Mouse (Mus musculus) heart, embryonic 15.5 days (tissue): ENCODE results near the gene Map1a. TPM values are rescaled to one million over a fixed set of nuclear protein-coding genes. Genes with fewer than 3 reads are reported as not detected.

Experiments used
- ATAC-seq: fragments of 200-750 bp; cut with Nextera tagmentation; replicated peaks from 2 replicates; pipeline ENCODE4 v1.8.0; 2017; ENCODE audit warnings: low read depth, moderate TSS enrichment; ENCODE audit not compliant: insufficient number of reproducible peaks, insufficient read depth, low FRiP score
- H3K27ac ChIP-seq: fragments of 300-500 bp; sonication (generic); 2 replicates; pipeline ENCODE4 v1.5.1; 2015; ENCODE audit warnings: mild to moderate bottlenecking, inconsistent platforms
- H3K27me3 ChIP-seq: fragments of 300-500 bp; sonication (generic); 2 replicates; pipeline ENCODE4 v1.6.1; 2015; ENCODE audit warnings: inconsistent platforms
- H3K36me3 ChIP-seq: fragments of 300-500 bp; sonication (generic); 2 replicates; pipeline ENCODE4 v1.6.1; 2015; ENCODE audit warnings: mild to moderate bottlenecking, inconsistent platforms
- H3K4me1 ChIP-seq: fragments of 300-500 bp; sonication (generic); replicated peaks from 2 replicates; pipeline ENCODE4 v1.6.1; 2015; ENCODE audit warnings: inconsistent platforms
- H3K4me2 ChIP-seq: fragments of 300-500 bp; sonication (generic); 2 replicates; pipeline ENCODE4 v1.6.1; 2015; ENCODE audit warnings: inconsistent platforms, mild to moderate bottlenecking, moderate library complexity
- H3K4me3 ChIP-seq: fragments of 300-500 bp; sonication (generic); 2 replicates; pipeline ENCODE4 v1.5.1; 2015; ENCODE audit warnings: mild to moderate bottlenecking, inconsistent platforms
- H3K9ac ChIP-seq: fragments of 300-500 bp; sonication (generic); 2 replicates; pipeline ENCODE4 v1.6.1; 2015; ENCODE audit warnings: mild to moderate bottlenecking, inconsistent platforms
- H3K9me3 ChIP-seq: fragments of 300-500 bp; sonication (generic); replicated peaks from 2 replicates; pipeline ENCODE4 v1.6.1; 2016; ENCODE audit warnings: inconsistent platforms
- WGBS: fragments of 180-500 bp; shearing (Covaris S2); methylation state at CpG from one replicate; pipeline ENCODE4 v1.1.7; 2015; ENCODE audit warnings: mixed read lengths; 5-methylcytosine and 5-hydroxymethylcytosine counted together
- polyA plus RNA-seq: library from polyadenylated mRNA; unstranded; fragments of >200 nt; fragmentation: Nextera tagmentation; extraction: Ambion mirVana; gene quantifications from 2 replicates; pipeline ENCODE4 v1.2.1, GENCODE M21; 2015

The Map1a gene
- polyA plus RNA-seq, 1 experiment from 2014 or later, result 3.5 TPM

DNA sequence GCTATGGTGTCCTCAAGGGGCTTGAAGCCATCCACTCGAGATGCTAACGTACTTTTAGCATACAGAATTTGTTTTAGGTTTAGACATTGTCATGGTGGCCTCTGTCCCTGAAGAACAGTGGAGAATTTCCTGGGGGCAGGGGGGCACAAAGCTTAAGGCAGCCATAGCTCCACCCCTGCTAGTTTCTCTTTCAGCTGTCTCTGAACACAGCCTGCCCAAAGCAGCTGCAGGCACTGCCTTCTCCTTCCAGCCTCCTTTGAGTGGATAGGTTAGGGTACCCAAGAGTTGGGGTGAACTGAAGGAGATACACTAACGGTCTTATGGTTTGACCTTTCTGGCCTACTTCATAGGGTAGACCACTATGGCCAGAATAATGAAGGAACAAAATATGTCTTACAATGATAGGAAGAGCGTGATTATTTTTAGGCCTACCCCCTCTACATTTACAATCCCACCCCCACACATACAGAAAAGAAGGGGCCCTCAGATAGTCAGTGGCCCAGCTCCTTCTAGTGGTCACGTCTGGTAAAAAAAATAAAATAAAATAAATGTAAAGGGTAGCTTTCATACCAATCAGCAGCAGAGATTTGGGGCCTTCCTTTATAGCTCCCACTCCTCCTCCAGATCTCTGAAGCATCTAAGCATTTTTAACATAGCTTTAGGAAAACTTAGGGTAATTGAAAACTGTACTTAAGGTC, 3.1 kb downstream of the Map1a start:
- ATAC-seq, result no peak
- H3K9me3 ChIP-seq, result no peaks in the 10 kb centered on the region
- H3K27ac ChIP-seq, result no peak overlapping the region
- no peak overlapping the region for H3K9ac ChIP-seq
- H3K36me3 ChIP-seq, result no peaks in the 10 kb centered on the region
- H3K4me3 ChIP-seq, result no peak overlapping the region
- no peak overlapping the region for H3K4me2 ChIP-seq
- H3K27me3 ChIP-seq, result peaks cover 34% of the 10 kb centered on the region
- 73% methylated on average over 5 of the region's 5 CpGs for WGBS
- H3K4me1 ChIP-seq, result peaks cover 50% of the 10 kb centered on the region

GRCm38 (mm10) chr2:121294182-121294581, 4.8 kb downstream of the Map1a start:
- Histone ChIP-seq H3K4me2 (peak overlapping the region; percentile 76), H3K4me3 (peak overlapping the region; percentile 60), H3K27ac (peak overlapping the region; percentile 86), H3K9ac (peak overlapping the region; percentile 69), H3K9me3 (no peaks in the 10 kb centered on the region), H3K4me1 (peaks cover 50% of the 10 kb centered on the region), H3K36me3 (no peaks in the 10 kb centered on the region), H3K27me3 (peaks cover 41% of the 10 kb centered on the region)
- ATAC-seq, result peak; percentile 66
- 13% methylated on average over 4 of the region's 4 CpGs for WGBS

DNA sequence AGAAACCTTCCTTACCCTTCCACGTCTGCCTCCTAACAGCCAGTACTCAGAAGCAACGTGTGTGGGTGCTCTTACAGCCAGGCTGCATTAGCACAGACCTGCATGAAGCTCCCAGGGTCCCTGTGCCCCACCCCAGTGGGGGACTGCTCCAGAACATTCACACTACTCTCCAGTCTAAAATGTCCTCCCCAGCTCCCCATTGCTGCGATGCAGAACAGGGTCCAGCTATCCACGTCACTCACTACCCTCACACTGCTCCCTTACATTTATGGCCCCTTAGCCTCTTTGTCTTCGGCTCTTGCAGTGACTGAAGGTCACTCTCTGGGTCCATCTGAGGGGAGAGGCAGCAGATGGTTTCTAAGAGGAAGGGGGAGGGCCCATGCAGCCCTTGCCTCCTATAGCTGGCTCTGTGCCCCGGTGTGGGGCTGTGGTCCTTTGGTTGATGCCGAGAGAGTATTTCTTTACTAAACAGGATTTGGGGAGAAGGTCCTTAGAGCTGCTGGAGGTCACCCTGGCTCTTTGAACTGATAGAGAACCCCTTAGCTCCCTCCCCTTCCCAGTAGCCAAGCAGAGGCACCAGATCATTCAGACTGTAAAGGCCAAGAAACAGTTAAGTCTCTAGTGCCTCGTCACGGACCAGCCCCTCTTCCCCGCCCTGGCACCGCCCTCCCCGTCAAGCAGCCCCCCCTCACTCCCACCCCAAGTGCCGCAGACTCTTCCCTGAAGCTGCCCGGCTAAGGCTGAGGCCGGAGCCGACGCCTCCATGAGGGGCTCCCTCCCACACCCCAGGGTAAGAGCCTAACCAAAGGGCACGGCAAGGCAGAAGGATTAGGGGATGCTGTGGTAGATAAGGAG, 5.6 kb downstream of the Map1a start:
- Histone ChIP-seq H3K9me3 (no peaks in the 10 kb centered on the region), H3K27me3 (peaks cover 45% of the 10 kb centered on the region), H3K4me3 (peak overlapping the region; percentile 60), H3K9ac (peak overlapping the region; percentile 69), H3K27ac (peak overlapping the region; percentile 86), H3K36me3 (no peaks in the 10 kb centered on the region; the same call in 1 of the 2 replicates), H3K4me1 (peaks cover 46% of the 10 kb centered on the region), H3K4me2 (peak overlapping the region; percentile 76)
- ATAC-seq, result peak; percentile 61
- 4% methylated on average over 18 of the region's 18 CpGs for WGBS

DNA sequence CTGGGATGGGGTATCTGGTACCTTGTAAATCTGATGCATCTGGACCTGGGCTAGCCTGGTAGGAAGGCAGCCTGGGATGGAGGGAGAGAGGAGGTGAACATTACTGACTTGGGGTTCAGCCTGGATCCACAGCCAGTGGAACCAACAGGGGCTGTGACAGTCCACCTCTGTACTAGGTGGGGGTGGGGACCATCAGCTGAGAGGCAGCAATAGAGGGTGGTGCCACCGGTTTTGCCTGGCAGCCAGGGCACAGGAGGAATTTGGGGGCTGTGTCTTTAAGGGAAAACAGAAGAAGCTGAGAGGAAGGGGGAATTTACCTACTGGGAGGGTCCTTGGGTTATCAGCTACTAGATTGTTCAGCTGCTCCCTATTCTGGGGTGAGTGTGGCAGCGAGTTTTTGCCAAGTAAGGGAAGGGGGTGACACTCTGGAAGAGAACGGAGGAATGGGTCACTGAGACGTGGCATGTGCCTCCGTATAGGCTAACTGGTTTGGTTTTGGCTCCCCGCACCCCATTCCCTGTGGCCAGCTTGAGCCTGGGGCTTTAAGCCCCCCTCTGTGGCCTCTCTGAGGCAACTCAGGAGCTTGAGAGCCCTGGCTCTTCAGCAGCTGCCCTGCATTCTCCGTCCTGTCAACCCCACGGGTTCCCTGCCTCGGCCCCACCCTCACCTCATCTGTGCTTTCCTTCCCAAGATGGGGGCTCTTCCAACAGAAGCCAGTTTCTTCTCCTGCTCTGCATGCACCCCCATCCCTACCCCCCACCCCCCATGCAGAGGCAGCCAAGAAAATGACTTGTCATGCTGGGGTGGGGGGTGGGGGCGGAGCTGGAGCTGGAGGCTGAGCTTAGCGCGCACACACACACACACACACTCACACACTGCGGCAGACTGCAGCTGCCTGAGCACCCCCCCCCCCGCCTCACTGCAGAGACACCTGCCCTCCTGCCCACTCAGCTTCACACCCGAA, 6.5 kb downstream of the Map1a start:
- Histone ChIP-seq H3K4me3 (peak overlapping the region; percentile 60), H3K9ac (peak overlapping the region; percentile 69), H3K9me3 (no peaks in the 10 kb centered on the region), H3K27ac (peak overlapping the region; percentile 86), H3K4me1 (peaks cover 44% of the 10 kb centered on the region), H3K4me2 (peak overlapping the region; percentile 76), H3K27me3 (peaks cover 42% of the 10 kb centered on the region), H3K36me3 (peaks cover 5% of the 10 kb centered on the region; the same call in 1 of the 2 replicates)
- WGBS, result under 1% methylated on average over 14 of the region's 15 CpGs
- ATAC-seq, result peak; percentile 19; the same call in 1 of the 2 replicates

GRCm38 (mm10) chr2:121296754-121297231, 7.4 kb downstream of the Map1a start:
- no peak for ATAC-seq
- Histone ChIP-seq H3K27ac (no peak overlapping the region), H3K4me1 (peaks cover 44% of the 10 kb centered on the region), H3K36me3 (peaks cover 5% of the 10 kb centered on the region; the same call in 1 of the 2 replicates), H3K27me3 (peaks cover 33% of the 10 kb centered on the region), H3K9ac (peak overlapping the region; percentile 69; the same call in 1 of the 2 replicates), H3K4me2 (peak overlapping the region; percentile 76), H3K4me3 (peak overlapping the region; percentile 60), H3K9me3 (no peaks in the 10 kb centered on the region)
- 26% methylated on average over 6 of the region's 6 CpGs for WGBS

DNA sequence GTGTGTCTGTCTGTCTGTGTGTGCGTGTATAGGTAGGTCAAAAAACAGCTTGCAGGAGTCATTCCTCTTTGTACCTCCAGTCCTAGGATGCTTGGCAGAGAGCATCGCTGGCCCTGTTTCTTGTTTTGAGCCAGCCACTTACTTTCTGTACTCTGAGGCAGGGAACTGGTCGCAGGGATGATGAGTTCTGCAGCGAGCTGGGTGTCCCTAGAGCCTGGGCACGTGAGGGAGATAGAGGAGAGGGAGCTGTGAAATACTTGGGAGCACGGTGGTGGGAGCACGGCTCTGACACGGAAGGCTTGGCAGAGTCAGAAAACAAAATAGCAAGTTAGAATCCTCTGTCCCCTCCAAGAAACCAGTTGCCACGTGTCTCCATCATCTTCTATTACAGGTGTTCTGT, 8.3 kb downstream of the Map1a start:
- H3K4me1 ChIP-seq, result peaks cover 44% of the 10 kb centered on the region
- no peak overlapping the region for H3K27ac ChIP-seq
- peaks cover 7% of the 10 kb centered on the region; the same call in 1 of the 2 replicates for H3K36me3 ChIP-seq
- H3K4me3 ChIP-seq, result no peak overlapping the region
- H3K4me2 ChIP-seq, result peak overlapping the region; percentile 24; the same call in 1 of the 2 replicates
- peaks cover 29% of the 10 kb centered on the region for H3K27me3 ChIP-seq
- ATAC-seq, result no peak
- no peaks in the 10 kb centered on the region for H3K9me3 ChIP-seq
- 13% methylated on average over 9 of the region's 9 CpGs for WGBS
- no peak overlapping the region for H3K9ac ChIP-seq

DNA sequence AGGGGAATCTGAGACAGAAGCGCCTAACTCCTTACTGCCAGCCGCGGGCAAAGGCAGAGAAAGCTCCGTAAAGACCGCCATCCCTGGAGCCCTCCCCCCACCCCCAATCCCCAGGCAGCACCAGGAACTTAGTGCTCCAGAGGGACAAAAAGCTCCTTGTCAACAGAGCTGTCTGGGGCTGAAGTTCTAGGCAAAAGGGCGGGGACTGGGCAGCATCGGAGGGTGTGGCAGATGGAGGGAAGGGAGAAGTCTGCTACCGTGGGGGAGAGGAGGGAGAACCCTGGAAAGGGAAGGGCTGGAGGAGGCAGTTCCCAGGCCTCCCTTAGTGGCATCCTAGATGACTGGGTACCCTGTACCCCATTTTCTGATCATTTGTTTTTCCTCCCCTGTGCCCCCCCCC, 8.7 kb downstream of the Map1a start:
- H3K27ac ChIP-seq, result no peak overlapping the region
- H3K9ac ChIP-seq, result no peak overlapping the region
- peaks cover 7% of the 10 kb centered on the region; the same call in 1 of the 2 replicates for H3K36me3 ChIP-seq
- no peaks in the 10 kb centered on the region for H3K9me3 ChIP-seq
- peaks cover 29% of the 10 kb centered on the region for H3K27me3 ChIP-seq
- no peak for ATAC-seq
- 14% methylated on average over 8 of the region's 8 CpGs for WGBS
- H3K4me3 ChIP-seq, result no peak overlapping the region
- H3K4me2 ChIP-seq, result peak overlapping the region; percentile 24; the same call in 1 of the 2 replicates
- peaks cover 44% of the 10 kb centered on the region for H3K4me1 ChIP-seq

- Histone ChIP-seq H3K9ac (no peak overlapping the region), H3K9me3 (no peaks in the 10 kb centered on the region), H3K4me1 (peaks cover 33% of the 10 kb centered on the region), H3K4me2 (no peak overlapping the region), H3K27me3 (peaks cover 32% of the 10 kb centered on the region), H3K27ac (no peak overlapping the region), H3K36me3 (peaks cover 7% of the 10 kb centered on the region; the same call in 1 of the 2 replicates), H3K4me3 (no peak overlapping the region)
- no peak for ATAC-seq
- WGBS, result 76% methylated on average over 17 of the region's 17 CpGs
Observed at GRCm38 (mm10) chr2:121299471-121299870, 10.1 kb downstream of the Map1a start.

- Histone ChIP-seq H3K36me3 (peaks cover 7% of the 10 kb centered on the region; the same call in 1 of the 2 replicates), H3K27ac (no peak overlapping the region), H3K4me1 (peaks cover 27% of the 10 kb centered on the region), H3K9ac (no peak overlapping the region), H3K4me3 (no peak overlapping the region), H3K9me3 (no peaks in the 10 kb centered on the region), H3K27me3 (peaks cover 35% of the 10 kb centered on the region), H3K4me2 (no peak overlapping the region)
- ATAC-seq, result no peak
- 67% methylated on average over 10 of the region's 10 CpGs for WGBS
Observed at GRCm38 (mm10) chr2:121300036-121300435, 10.6 kb downstream of the Map1a start.

- Histone ChIP-seq H3K4me3 (no peak overlapping the region), H3K9me3 (no peaks in the 10 kb centered on the region), H3K27ac (peak overlapping the region; percentile 47; the same call in 1 of the 2 replicates), H3K27me3 (0 out of 2 replicates have a peak, but pooled peaks cover 18% of the 10 kb centered on the region), H3K36me3 (peaks cover 9% of the 10 kb centered on the region), H3K4me1 (peaks cover 7% of the 10 kb centered on the region; the same call in 1 of the 2 replicates), H3K4me2 (peak overlapping the region; percentile 50), H3K9ac (no peak overlapping the region)
- ATAC-seq, result no peak
- WGBS, result 27% methylated on average over 5 of the region's 5 CpGs
Observed at GRCm38 (mm10) chr2:121308997-121309416, 19.6 kb downstream of the Map1a start.
